Mouse (Mus musculus) bone marrow, adult 2 months (tissue): ENCODE data around the gene Spata16.

ENCODE experiments used
- CTCF ChIP-seq: fragments of 200-500 bp; IDR thresholded peaks from 2 replicates; pipeline ENCODE4 v1.5.1; 2011; ENCODE audit warnings: low read length, control low read depth; ENCODE audit not compliant: control insufficient read depth, insufficient read depth
- POLR2A ChIP-seq: fragments of 200-500 bp; IDR thresholded peaks from 2 replicates; pipeline ENCODE4 v1.6.1; 2011; ENCODE audit warnings: low read depth, mild to moderate bottlenecking, control low read depth, low read length, borderline replicate concordance; ENCODE audit not compliant: control insufficient read depth

GRCm38 (mm10) chr3:26752441-26752840 lies 115.0 kb downstream of the Spata16 start:
- no peak for TF ChIP-seq POLR2A
- TF ChIP-seq CTCF, result no peak
